ENCODE assay signal across 9 mouse cellular contexts in genomic region chr15:93283349-93283748, GRCm38 (mm10). TPM values are rescaled to one million over a fixed set of nuclear protein-coding genes. Genes with fewer than 3 reads are reported as not detected.
DNase-seq lines count a peak whose midpoint lies in the region; ATAC-seq and TF ChIP-seq lines count a peak whose summit lies in the region.
"Had no signal": no experiment of that assay in that cellular context is flagged by ENCODE, and none has a peak within 500 bp of the region (broad histone marks: within the 10 kb centered on the region; RNA-seq: fewer than 3 reads in every experiment).

No protein-coding gene starts in this region.

- no peak overlapping the region for H3K4me3 ChIP-seq in heart, postnatal 0 days (ENCODE audit: low read depth, low read length)
- H3K4me3 ChIP-seq: lung, embryonic 15.5 days had no signal

- intact Hi-C loops in heart, postnatal 25 days (cut with DNase I): no loop called here

- no peak for TF ChIP-seq EP300 in heart, postnatal 0 days (IDR thresholded peaks at IDR 0.05; ENCODE audit: low read depth)

- no peak overlapping the region for H3K9ac ChIP-seq in heart, postnatal 0 days (replicated peaks; ENCODE audit: low read depth, low read length)
- H3K9ac ChIP-seq: lung, embryonic 15.5 days had no signal

- no peak overlapping the region for H3K4me2 ChIP-seq in heart, postnatal 0 days (ENCODE audit: low read depth, low read length)
- H3K4me2 ChIP-seq: lung, embryonic 15.5 days had no signal

- no peak for DNase-seq in heart, postnatal 0 days (ENCODE audit: low spot score)
- no peak for DNase-seq in heart, postnatal 25 days (ENCODE audit: low spot score)
- peak; percentile 44 for DNase-seq in thymus, postnatal 14 days
- no peak for DNase-seq in thymus, postnatal 0 days (ENCODE audit: low spot score)
- DNase-seq in gastrocnemius, postnatal 10 days: no peak
- no peak for DNase-seq in ovary, adult 18-20 months (ENCODE audit: low spot score)

- no peaks in the 10 kb centered on the region for H3K27me3 ChIP-seq in heart, postnatal 0 days (ENCODE audit: control insufficient read depth, insufficient read depth, low read length)
- H3K27me3 ChIP-seq: lung, embryonic 15.5 days had no signal

- peak; percentile 50 for TF ChIP-seq CTCF in heart, postnatal 0 days (IDR thresholded peaks at IDR 0.05; ENCODE audit: low read depth)

- H3K4me1 ChIP-seq in heart, postnatal 0 days (ENCODE audit: control insufficient read depth, insufficient read depth): no peaks in the 10 kb centered on the region
- H3K4me1 ChIP-seq: lung, embryonic 15.5 days had no signal

- H3K27ac ChIP-seq in heart, postnatal 0 days (ENCODE audit: low read depth): no peak overlapping the region
- H3K27ac ChIP-seq: lung, embryonic 15.5 days had no signal

- H3K9me3 ChIP-seq in heart, postnatal 0 days (replicated peaks; ENCODE audit: control insufficient read depth, low read length): no peaks in the 10 kb centered on the region
- H3K9me3 ChIP-seq: lung, embryonic 15.5 days had no signal

- 72% methylated on average over 11 of the region's 11 CpGs for WGBS in heart, postnatal 0 days

- ATAC-seq in heart, postnatal 0 days (ENCODE audit: insufficient read depth, low read depth): no peak
- ATAC-seq in erythroid progenitor cell, adult 5-6 weeks (replicated peaks; ENCODE audit: low FRiP score, poor library complexity, severe bottlenecking): peak; percentile 62
- no peak for ATAC-seq in inflammation-experienced regulatory T-cells, adult 6 months

- peaks cover 23% of the 10 kb centered on the region for H3K36me3 ChIP-seq in heart, postnatal 0 days (replicated peaks; ENCODE audit: control insufficient read depth, insufficient read depth, low read length)

RNA-seq across cellular contexts. Expression of gene Gxylt1, which starts 8.4 kb away (rescaled TPM):
- 3.6 and 9.3 TPM in 2 replicates for total RNA-seq in heart, postnatal 0 days (2014; rRNA removed; ENCODE audit: low replicate concordance)
- 3.1 and 3.3 TPM in 2 replicates for polyA plus RNA-seq in heart, postnatal 0 days (2015; fragmentation: Nextera tagmentation; extraction: Ambion mirVana)
- total RNA-seq in heart, postnatal 25 days (2021): 10 to 100 TPM; 10.6 to 11.0 TPM
- 5.2 and 5.9 TPM in 2 replicates for polyA plus RNA-seq in thymus, postnatal 0 days (2015; fragmentation: Nextera tagmentation; extraction: Ambion mirVana)
- 8.6 and 13.4 TPM in 2 replicates for total RNA-seq in erythroid progenitor cell, adult 5-6 weeks (2015; ENCODE audit: low replicate concordance)
- 15.2 and 23.7 TPM in 2 replicates for total RNA-seq in erythroid progenitor cell, adult 5-6 weeks (2017; ENCODE audit: low replicate concordance)
- total RNA-seq in gastrocnemius, postnatal 10 days (2021): 1 to 10 TPM; 8.4 to 9.4 TPM
- polyA plus RNA-seq in inflammation-experienced regulatory T-cells, adult 6 months (2017; shearing (Covaris generic)): 1 to 10 TPM; 6.8 to 7.2 (median 7.0) TPM

RNA-seq across cellular contexts. Expression of gene Yaf2, which starts 53.4 kb away (rescaled TPM):
- 46.0 and 47.1 TPM in 2 replicates for total RNA-seq in heart, postnatal 0 days (2014; rRNA removed; ENCODE audit: low replicate concordance)
- 66.3 and 68.5 TPM in 2 replicates for polyA plus RNA-seq in heart, postnatal 0 days (2015; fragmentation: Nextera tagmentation; extraction: Ambion mirVana)
- 10 to 100 TPM; 19.4 to 20.2 TPM for total RNA-seq in heart, postnatal 25 days (2021)
- polyA plus RNA-seq in thymus, postnatal 0 days (2015; fragmentation: Nextera tagmentation; extraction: Ambion mirVana): 39.5 and 40.4 TPM in 2 replicates
- total RNA-seq in erythroid progenitor cell, adult 5-6 weeks (2015; ENCODE audit: low replicate concordance): 29.9 and 61.6 TPM in 2 replicates
- 29.9 and 31.2 TPM in 2 replicates for total RNA-seq in erythroid progenitor cell, adult 5-6 weeks (2017; ENCODE audit: low replicate concordance)
- 10 to 100 TPM; 16.5 to 18.2 TPM for total RNA-seq in gastrocnemius, postnatal 10 days (2021)
- 10 to 100 TPM; 25.6 to 36.2 (median 33.0) TPM for polyA plus RNA-seq in inflammation-experienced regulatory T-cells, adult 6 months (2017; shearing (Covaris generic))
